Mouse (Mus musculus) Muller cell, postnatal 12 days (primary cell): ENCODE results near the gene Htr1f.
"Not testable (repeated sequence)": the region's sequence is repeated elsewhere in the genome, so short reads cannot be mapped to it uniquely, and the experiment has no call there.

Experiments used
- DNase-seq: peaks from one replicate; pipeline ENCODE4 v3.0.0-alpha.2; 2015; ENCODE audit errors: inconsistent ontology term

Gene Htr1f

GRCm38 (mm10) chr16:65105184-65105931 is at the start of gene Htr1f:
Htr1f (minus strand) TSS chr16:65105854.
- peak; percentile 23 for DNase-seq

- no peak for DNase-seq
Measured at GRCm38 (mm10) chr16:65139771-65140170, 34.1 kb upstream of the Htr1f start.

GRCm38 (mm10) chr16:65129391-65129790 is 23.7 kb upstream of the Htr1f start:
- no peak for DNase-seq

- no peak for DNase-seq
Measured at GRCm38 (mm10) chr16:65127846-65128245, 22.2 kb upstream of the Htr1f start.

GRCm38 (mm10) chr16:65112221-65112620 is 6.6 kb upstream of the Htr1f start:
- DNase-seq, result no peak

GRCm38 (mm10) chr16:65093552-65093951 is 12.1 kb downstream of the Htr1f start:
- no peak for DNase-seq

GRCm38 (mm10) chr16:65083475-65083874 is 22.2 kb downstream of the Htr1f start:
- no peak for DNase-seq

GRCm38 (mm10) chr16:65069867-65070266 is 35.8 kb downstream of the Htr1f start:
- DNase-seq, result peak; percentile 22

- DNase-seq, result no peak
Measured at GRCm38 (mm10) chr16:65066264-65066663, 39.4 kb downstream of the Htr1f start.

- DNase-seq, result not testable (repeated sequence)
Measured at GRCm38 (mm10) chr16:65037660-65038425, 67.8 kb downstream of the Htr1f start.

- DNase-seq, result peak; percentile 79
Measured at GRCm38 (mm10) chr16:65029675-65030074, 76.0 kb downstream of the Htr1f start.

GRCm38 (mm10) chr16:65022364-65022763 is 83.3 kb downstream of the Htr1f start:
- no peak for DNase-seq

GRCm38 (mm10) chr16:65018710-65019109 is 86.9 kb downstream of the Htr1f start:
- no peak for DNase-seq

GRCm38 (mm10) chr16:65018134-65018533 is 87.5 kb downstream of the Htr1f start:
- no peak for DNase-seq

- DNase-seq, result no peak
Measured at GRCm38 (mm10) chr16:65017566-65017965, 88.1 kb downstream of the Htr1f start.

GRCm38 (mm10) chr16:65015241-65015640 is 90.4 kb downstream of the Htr1f start:
- DNase-seq, result peak; percentile 80

- no peak for DNase-seq
Measured at GRCm38 (mm10) chr16:65001993-65002821, 103.4 kb downstream of the Htr1f start.

- no peak for DNase-seq
Measured at GRCm38 (mm10) chr16:64989279-64989800, 116.3 kb downstream of the Htr1f start.

GRCm38 (mm10) chr16:64987564-64987963 is 118.1 kb downstream of the Htr1f start:
- no peak for DNase-seq

GRCm38 (mm10) chr16:64987049-64987448 is 118.6 kb downstream of the Htr1f start:
- DNase-seq, result no peak

GRCm38 (mm10) chr16:64974636-64975035 is 131.0 kb downstream of the Htr1f start:
- no peak for DNase-seq
